Mouse (Mus musculus) adrenal gland, adult (tissue): ENCODE measurements around the gene Sparc.

Source experiments
- DNase-seq, 2 experiments: peaks; one replicate each; pipeline ENCODE4 v3.0.0; 2022 to 2023; ENCODE audit warnings: low spot score in 1 of 2; ENCODE audit not compliant: inconsistent age in 2 of 2

The Sparc gene

GRCm38 (mm10) chr11:55368388-55369092, 54.4 kb downstream of the Sparc start:
- no peak for DNase-seq

GRCm38 (mm10) chr11:55367783-55368182, 55.2 kb downstream of the Sparc start:
- DNase-seq, result peak in 1 of 2 experiments; percentile 51

GRCm38 (mm10) chr11:55365840-55366239, 57.1 kb downstream of the Sparc start:
- no peak for DNase-seq

GRCm38 (mm10) chr11:55365242-55365641, 57.7 kb downstream of the Sparc start:
- DNase-seq, result no peak

- DNase-seq, result peak in 1 of 2 experiments; percentile 67
These were observed 58.3 kb downstream of the Sparc start for GRCm38 (mm10) chr11:55364662-55365061.

- DNase-seq, result no peak
These were observed 64.7 kb downstream of the Sparc start for GRCm38 (mm10) chr11:55358094-55358783.

- DNase-seq, result peak in 1 of 2 experiments; percentile 72
These were observed 66.1 kb downstream of the Sparc start for GRCm38 (mm10) chr11:55356846-55357245.
